Mouse (Mus musculus) neural tube, embryonic 15.5 days (tissue): ENCODE measurements at regions not wholly inside any gene's neighbourhood (a gene's known extent, or its start where the extent isn't known, plus 50 kb on each side); places are given as distances from the start of the nearest gene placed in this dataset.
A peak's percentile ranks its signal among the peaks of the same experiment; 100 is the strongest.

Experiments
- ATAC-seq: fragments of 200-750 bp; cut with Nextera tagmentation; 2 replicates; pipeline ENCODE4 v1.8.0; 2017; ENCODE audit warnings: mild to moderate bottlenecking, moderate TSS enrichment, moderate library complexity; ENCODE audit not compliant: low FRiP score
- H3K27ac ChIP-seq: fragments of 300-500 bp; sonication (generic); replicated peaks from 2 replicates; pipeline ENCODE4 v1.5.1; 2015; ENCODE audit warnings: mild to moderate bottlenecking, inconsistent platforms
- H3K27me3 ChIP-seq: fragments of 300-500 bp; sonication (generic); replicated peaks from 2 replicates; pipeline ENCODE4 v1.6.1; 2015; ENCODE audit warnings: inconsistent platforms
- H3K36me3 ChIP-seq: fragments of 300-500 bp; sonication (generic); 2 replicates; pipeline ENCODE4 v1.6.1; 2015; ENCODE audit warnings: inconsistent platforms
- H3K4me1 ChIP-seq: fragments of 300-500 bp; sonication (generic); 2 replicates; pipeline ENCODE4 v1.6.1; 2015; ENCODE audit warnings: inconsistent platforms
- H3K4me2 ChIP-seq: fragments of 300-500 bp; sonication (generic); 2 replicates; pipeline ENCODE4 v1.6.1; 2015; ENCODE audit warnings: inconsistent platforms, mild to moderate bottlenecking, moderate library complexity
- H3K4me3 ChIP-seq: fragments of 300-500 bp; sonication (generic); replicated peaks from 2 replicates; pipeline ENCODE4 v1.5.1; 2015; ENCODE audit warnings: mild to moderate bottlenecking, inconsistent platforms
- H3K9ac ChIP-seq: fragments of 300-500 bp; sonication (generic); replicated peaks from 2 replicates; pipeline ENCODE4 v1.6.1; 2015; ENCODE audit warnings: mild to moderate bottlenecking, inconsistent platforms
- H3K9me3 ChIP-seq: fragments of 300-500 bp; sonication (generic); replicated peaks from 2 replicates; pipeline ENCODE4 v1.6.1; 2016; ENCODE audit warnings: inconsistent platforms
- WGBS: fragments of 180-500 bp; shearing (Covaris S2); methylation state at CpG from one replicate; pipeline ENCODE4 v1.1.7; 2015; ENCODE audit warnings: mixed read lengths; 5-methylcytosine and 5-hydroxymethylcytosine counted together

GRCm38 (mm10) chr4:150758467-150759237 is 95.1 kb upstream of the Errfi1 start:
- Histone ChIP-seq H3K4me1 (peaks cover 29% of the 10 kb centered on the region), H3K9me3 (no peaks in the 10 kb centered on the region), H3K27me3 (no peaks in the 10 kb centered on the region), H3K9ac (no peak overlapping the region), H3K36me3 (no peaks in the 10 kb centered on the region), H3K4me2 (peak overlapping the region; percentile 37), H3K27ac (peak overlapping the region; percentile 81), H3K4me3 (no peak overlapping the region)
- 6% methylated on average over 15 of the region's 15 CpGs for whole genome bisulfite sequencing
- peak; percentile 74 for ATAC-seq

GRCm38 (mm10) chr4:150757815-150758426 is 95.8 kb upstream of the Errfi1 start:
- WGBS = 22% methylated on average over 10 of the region's 10 CpGs
- peak; percentile 71 for ATAC-seq

GRCm38 (mm10) chr4:150757291-150757741 is 96.4 kb upstream of the Errfi1 start:
- no peaks in the 10 kb centered on the region for H3K9me3 ChIP-seq
- no peaks in the 10 kb centered on the region for H3K36me3 ChIP-seq
- H3K27ac ChIP-seq = peak overlapping the region; percentile 81
- no peak overlapping the region for H3K4me2 ChIP-seq
- ATAC-seq = peak; percentile 32; the same call in 1 of the 2 replicates
- no peaks in the 10 kb centered on the region for H3K27me3 ChIP-seq
- H3K9ac ChIP-seq = no peak overlapping the region
- no peak overlapping the region for H3K4me3 ChIP-seq
- peaks cover 29% of the 10 kb centered on the region for H3K4me1 ChIP-seq
- 68% methylated on average over 10 of the region's 10 CpGs for WGBS

More at GRCm38 (mm10) chr4:150757815-150758426, 95.8 kb upstream of the Errfi1 start:
- Histone ChIP-seq H3K4me3 (no peak overlapping the region), H3K4me1 (peaks cover 29% of the 10 kb centered on the region), H3K27me3 (no peaks in the 10 kb centered on the region), H3K36me3 (no peaks in the 10 kb centered on the region), H3K9ac (no peak overlapping the region), H3K27ac (peak overlapping the region; percentile 81), H3K4me2 (peak overlapping the region; percentile 37; the same call in 1 of the 2 replicates), H3K9me3 (no peaks in the 10 kb centered on the region)

- Histone ChIP-seq H3K9ac (no peak overlapping the region), H3K27me3 (no peaks in the 10 kb centered on the region), H3K4me1 (peaks cover 29% of the 10 kb centered on the region), H3K4me2 (no peak overlapping the region), H3K9me3 (no peaks in the 10 kb centered on the region), H3K36me3 (no peaks in the 10 kb centered on the region), H3K27ac (no peak overlapping the region), H3K4me3 (no peak overlapping the region)
- 97% methylated on average over 7 of the region's 7 CpGs for WGBS
- ATAC-seq = no peak
These were observed 98.3 kb upstream of the Errfi1 start for GRCm38 (mm10) chr4:150755446-150755845.

- H3K36me3 ChIP-seq = no peaks in the 10 kb centered on the region
- H3K9me3 ChIP-seq = no peaks in the 10 kb centered on the region
- 91% methylated on average over 8 of the region's 8 CpGs for WGBS
- H3K4me3 ChIP-seq = no peak overlapping the region
- ATAC-seq = no peak
- no peak overlapping the region for H3K4me2 ChIP-seq
- no peak overlapping the region for H3K27ac ChIP-seq
- H3K4me1 ChIP-seq = 0 out of 2 replicates have a peak, but pooled peaks cover 2% of the 10 kb centered on the region
- no peaks in the 10 kb centered on the region for H3K27me3 ChIP-seq
- H3K9ac ChIP-seq = no peak overlapping the region
These were observed 100.2 kb upstream of the Slc45a1 start for GRCm38 (mm10) chr4:150752151-150752550.

GRCm38 (mm10) chr4:150750445-150751213 is 98.7 kb upstream of the Slc45a1 start:
- Histone ChIP-seq H3K9me3 (no peaks in the 10 kb centered on the region), H3K4me3 (no peak overlapping the region), H3K4me1 (peaks cover 9% of the 10 kb centered on the region), H3K36me3 (no peaks in the 10 kb centered on the region), H3K27me3 (no peaks in the 10 kb centered on the region), H3K4me2 (no peak overlapping the region), H3K27ac (no peak overlapping the region), H3K9ac (no peak overlapping the region)
- 67% methylated on average over 13 of the region's 13 CpGs for WGBS
- ATAC-seq = no peak

- Histone ChIP-seq H3K4me3 (no peak overlapping the region), H3K9ac (no peak overlapping the region)
- 90% methylated on average over 8 of the region's 8 CpGs for WGBS
These were observed 97.1 kb upstream of the Slc45a1 start for GRCm38 (mm10) chr4:150749066-150749465.

GRCm38 (mm10) chr4:150748099-150749000 is 96.4 kb upstream of the Slc45a1 start:
- 74% methylated on average over 13 of the region's 13 CpGs for WGBS
- Histone ChIP-seq H3K4me2 (no peak overlapping the region), H3K4me3 (no peak overlapping the region), H3K36me3 (no peaks in the 10 kb centered on the region), H3K9me3 (no peaks in the 10 kb centered on the region), H3K9ac (no peak overlapping the region), H3K27me3 (no peaks in the 10 kb centered on the region), H3K4me1 (peaks cover 14% of the 10 kb centered on the region), H3K27ac (no peak overlapping the region)
- no peak for ATAC-seq

More at GRCm38 (mm10) chr4:150749066-150749465, 97.1 kb upstream of the Slc45a1 start:
- H3K9me3 ChIP-seq = no peaks in the 10 kb centered on the region
- H3K27me3 ChIP-seq = no peaks in the 10 kb centered on the region
- no peak overlapping the region for H3K4me2 ChIP-seq
- H3K36me3 ChIP-seq = no peaks in the 10 kb centered on the region
- ATAC-seq = no peak
- H3K27ac ChIP-seq = no peak overlapping the region
- H3K4me1 ChIP-seq = peaks cover 10% of the 10 kb centered on the region

GRCm38 (mm10) chr4:150746430-150746923 is 94.5 kb upstream of the Slc45a1 start:
- peak overlapping the region; percentile 19; the same call in 1 of the 2 replicates for H3K27ac ChIP-seq
- WGBS = 85% methylated on average over 13 of the region's 13 CpGs
- no peak overlapping the region for H3K9ac ChIP-seq
- ATAC-seq = no peak
- no peak overlapping the region for H3K4me2 ChIP-seq
- no peaks in the 10 kb centered on the region for H3K9me3 ChIP-seq
- H3K4me3 ChIP-seq = no peak overlapping the region
- no peaks in the 10 kb centered on the region for H3K27me3 ChIP-seq
- no peaks in the 10 kb centered on the region for H3K36me3 ChIP-seq
- H3K4me1 ChIP-seq = peaks cover 19% of the 10 kb centered on the region

GRCm38 (mm10) chr4:150745529-150746429 is 93.8 kb upstream of the Slc45a1 start:
- WGBS = 56% methylated on average over 7 of the region's 7 CpGs

More at GRCm38 (mm10) chr4:150745529-150746429, 93.8 kb upstream of the Slc45a1 start:
- no peaks in the 10 kb centered on the region for H3K36me3 ChIP-seq
- no peaks in the 10 kb centered on the region for H3K9me3 ChIP-seq
- no peaks in the 10 kb centered on the region for H3K27me3 ChIP-seq
- no peak for ATAC-seq
- H3K4me1 ChIP-seq = peaks cover 19% of the 10 kb centered on the region
- no peak overlapping the region for H3K4me3 ChIP-seq
- no peak overlapping the region for H3K9ac ChIP-seq
- H3K27ac ChIP-seq = peak overlapping the region; percentile 19; the same call in 1 of the 2 replicates
- no peak overlapping the region for H3K4me2 ChIP-seq
